Mouse (Mus musculus) bone marrow, adult 2 months (tissue): ENCODE measurements around the gene Frrs1.

Experiments
- CTCF ChIP-seq: fragments of 200-500 bp; IDR thresholded peaks from 2 replicates; pipeline ENCODE4 v1.5.1; 2011; ENCODE audit warnings: low read length, control low read depth; ENCODE audit not compliant: control insufficient read depth, insufficient read depth
- POLR2A ChIP-seq: fragments of 200-500 bp; IDR thresholded peaks from 2 replicates; pipeline ENCODE4 v1.6.1; 2011; ENCODE audit warnings: low read depth, mild to moderate bottlenecking, control low read depth, low read length, borderline replicate concordance; ENCODE audit not compliant: control insufficient read depth

DNA sequence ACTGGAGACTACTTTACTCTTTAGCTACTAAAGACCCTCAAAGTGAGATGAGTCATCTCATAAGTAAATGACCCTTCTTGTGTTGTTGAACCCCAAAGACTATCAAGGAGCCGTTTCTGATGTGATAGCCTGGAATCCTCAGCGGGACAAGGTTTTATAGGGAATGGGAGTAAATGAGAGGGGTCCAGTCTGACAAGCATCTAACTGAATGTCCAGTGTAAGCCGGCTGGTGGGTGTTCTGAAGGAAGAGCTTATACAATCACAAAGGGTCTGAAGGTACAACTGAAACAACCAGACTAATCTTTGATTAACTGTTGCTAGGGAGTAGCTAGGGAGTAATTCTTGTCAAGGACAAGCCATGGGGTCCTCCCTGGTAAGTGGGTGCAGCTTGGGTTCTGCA lies 6.8 kb upstream of the Frrs1 start:
- TF ChIP-seq CTCF (no peak), POLR2A (no peak)
